Comparison of ENCODE assay signal across 23 mouse cellular contexts in genomic region chr5:29738076-29738475, GRCm38 (mm10). TPM values are rescaled to one million over a fixed set of nuclear protein-coding genes. Genes with fewer than 3 reads are reported as not detected.
A peak's percentile ranks its signal among the peaks of the same experiment; 100 is the strongest.
DNase-seq lines count a peak whose midpoint lies in the region; TF ChIP-seq lines count a peak whose summit lies in the region.
"Had no signal": no experiment of that assay in that cellular context is flagged by ENCODE, and none has a peak within 500 bp of the region (broad histone marks: within the 10 kb centered on the region; RNA-seq: fewer than 3 reads in every experiment).

No protein-coding gene starts in this region.

- TF ChIP-seq CTCF in gastrocnemius, adult 2 months (IDR thresholded peaks at IDR 0.05) = no peak
- no peak for TF ChIP-seq CTCF in testis, adult 2 months (IDR thresholded peaks at IDR 0.05; ENCODE audit: control insufficient read depth, insufficient read depth, insufficient replicate concordance, low read depth, low read length)

- H3K4me3 ChIP-seq in gastrocnemius, adult 2 months = peak overlapping the region; percentile 86
- H3K4me3 ChIP-seq in testis, adult 2 months (ENCODE audit: control insufficient read depth, low read depth, low read length) = peak overlapping the region; percentile 31
- H3K4me3 ChIP-seq in hindbrain, embryonic 10.5 days = no peak overlapping the region
- H3K4me3 ChIP-seq: intestine, embryonic 15.5 days had no signal

- H3K36me3 ChIP-seq in testis, adult 2 months (ENCODE audit: control insufficient read depth, insufficient read depth, low read length) = no peaks in the 10 kb centered on the region
- H3K36me3 ChIP-seq in hindbrain, embryonic 10.5 days = peaks cover 20% of the 10 kb centered on the region
- H3K36me3 ChIP-seq: intestine, embryonic 15.5 days; midbrain, embryonic 12.5 days had no signal

- peak overlapping the region; percentile 98; the same call in 1 of the 2 replicates for H3K27ac ChIP-seq in gastrocnemius, adult 2 months
- no peak overlapping the region for H3K27ac ChIP-seq in testis, adult 2 months (ENCODE audit: control insufficient read depth, insufficient read depth, low read depth, low read length)
- no peak overlapping the region for H3K27ac ChIP-seq in hindbrain, embryonic 10.5 days
- H3K27ac ChIP-seq: embryonic facial prominence, embryonic 13.5 days; heart, embryonic 10.5 days; hindbrain, embryonic 13.5 days; intestine, embryonic 15.5 days; midbrain, embryonic 12.5 days had no signal

- H3K27me3 ChIP-seq in testis, adult 2 months (ENCODE audit: control insufficient read depth, insufficient read depth, low read length) = no peaks in the 10 kb centered on the region
- H3K27me3 ChIP-seq in hindbrain, embryonic 10.5 days (ENCODE audit: insufficient read depth, poor library complexity, severe bottlenecking) = no peaks in the 10 kb centered on the region
- H3K27me3 ChIP-seq: embryonic facial prominence, embryonic 13.5 days; hindbrain, embryonic 13.5 days; intestine, embryonic 15.5 days; midbrain, embryonic 12.5 days; Patski had no signal

- no peaks in the 10 kb centered on the region for H3K9me3 ChIP-seq in hindbrain, embryonic 10.5 days
- H3K9me3 ChIP-seq: embryonic facial prominence, embryonic 13.5 days; heart, embryonic 10.5 days; hindbrain, embryonic 13.5 days; intestine, embryonic 15.5 days; midbrain, embryonic 12.5 days had no signal

- WGBS in hindbrain, embryonic 10.5 days = 82% methylated on average over 4 of the region's 4 CpGs

- intact Hi-C loops in gastrocnemius, adult 2 months (cut with DNase I) = no loop called here
- intact Hi-C loops in gastrocnemius, postnatal 14 days (cut with DNase I; ENCODE audit: low total_unique reads) = no loop called here

- peaks cover 12% of the 10 kb centered on the region for H3K4me1 ChIP-seq in testis, adult 2 months (ENCODE audit: control insufficient read depth, insufficient read depth, low read length)
- peaks cover 30% of the 10 kb centered on the region for H3K4me1 ChIP-seq in hindbrain, embryonic 10.5 days (replicated peaks)

- DNase-seq in gastrocnemius, adult 2 months = no peak
- no peak for DNase-seq in gastrocnemius, postnatal 14 days
- no peak for DNase-seq in testis, postnatal 14 days (ENCODE audit: low spot score)
- peak; percentile 71 for DNase-seq in induced T-regulatory cell, adult 2 months (ENCODE audit: low read depth)
- no peak for DNase-seq in MN1 (ENCODE audit: low spot score)
- no peak for DNase-seq in hindbrain, embryonic 10.5 days (ENCODE audit: low spot score)
- DNase-seq: cerebellum, adult 9-10 months; gastrocnemius, postnatal 36 days; heart, postnatal 10 days; left cerebral cortex, postnatal 4 days had no signal

- no peak for TF ChIP-seq POLR2A in testis, adult 2 months (IDR thresholded peaks at IDR 0.05; ENCODE audit: control insufficient read depth, low read depth, low read length)

RNA-seq across cellular contexts. Expression of gene Gm5129, which starts 2.3 kb away (rescaled TPM):
- total RNA-seq in gastrocnemius, adult 2 months (2021) = not detected
- total RNA-seq in gastrocnemius, postnatal 14 days (2021) = not detected
- polyA plus RNA-seq in testis, adult 2 months (2012; rRNA removed) = 17.3 and 19.1 TPM in 2 replicates
- not detected in 2 replicates for polyA plus RNA-seq in hindbrain, embryonic 10.5 days (2016; fragmentation: Nextera tagmentation; extraction: Ambion mirVana)
- total RNA-seq: gastrocnemius, postnatal 36 days; heart, postnatal 10 days; layer of hippocampus, postnatal 25 days; left cerebral cortex, postnatal 4 days had no signal
- polyA plus RNA-seq: cortical plate, adult 2 months; embryonic facial prominence, embryonic 13.5 days; heart, embryonic 10.5 days; hindbrain, embryonic 13.5 days; intestine, embryonic 15.5 days; kidney, embryonic 14.5 days; large intestine, adult 2 months; liver, embryonic 16.5 days; midbrain, embryonic 12.5 days; neural tube, embryonic 14.5 days; Patski had no signal

RNA-seq across cellular contexts. Expression of gene Dnajb6, which starts 2.6 kb away (rescaled TPM):
- 10 to 100 TPM; 76.9 to 78.9 TPM for total RNA-seq in gastrocnemius, adult 2 months (2021)
- total RNA-seq in gastrocnemius, postnatal 14 days (2021) = 10 to 100 TPM; 57.4 to 64.5 TPM
- 273 and 330 TPM in 2 replicates for polyA plus RNA-seq in testis, adult 2 months (2012; rRNA removed)
- 167 and 173 TPM in 2 replicates for polyA plus RNA-seq in hindbrain, embryonic 10.5 days (2016; fragmentation: Nextera tagmentation; extraction: Ambion mirVana)
